Mouse (Mus musculus): Measurements from ENCODE around the gene Mrpl44.

DNA sequence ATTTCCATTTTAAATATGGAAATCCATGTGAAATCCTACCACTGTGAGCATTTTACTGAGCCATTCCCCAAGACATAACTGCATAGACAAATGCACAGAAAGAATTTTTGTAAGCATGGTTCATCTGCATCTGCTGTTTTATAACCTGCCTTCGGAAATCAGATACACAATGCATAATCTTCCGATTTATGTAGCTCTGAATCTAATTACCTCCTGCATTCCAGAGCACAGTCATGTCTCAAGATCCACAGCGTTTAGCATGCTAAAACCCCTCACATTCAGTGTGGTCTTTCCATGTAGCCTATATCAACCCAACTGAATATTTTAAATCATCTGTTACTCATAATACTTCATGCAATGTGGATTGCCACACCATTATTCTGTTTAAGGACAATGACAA, 33.6 kb downstream of the Mrpl44 start:
- TF ChIP-seq CTCF (IDR thresholded peaks at IDR 0.05; ENCODE audit: low read depth), result no peak
- no peak for TF ChIP-seq EP300 (IDR thresholded peaks at IDR 0.05; ENCODE audit: low read depth)
